Mouse (Mus musculus) G1E (cell line): ENCODE results near the gene Gpr89. TPM values are rescaled to one million over a fixed set of nuclear protein-coding genes. Genes with fewer than 3 reads are reported as not detected.

Experiments
- ATAC-seq: 2 replicates; pipeline ENCODE4 v1.8.0; 2016; ENCODE audit warnings: mild to moderate bottlenecking; ENCODE audit not compliant: insufficient number of reproducible peaks, poor library complexity, low FRiP score, severe bottlenecking; ENCODE audit errors: extremely low read depth
- DNase-seq: peaks from one replicate; pipeline ENCODE4 v3.0.0; 2012; ENCODE audit warnings: low spot score
- H3K27me3 ChIP-seq: 2 replicates; pipeline ENCODE4 v1.6.1; 2012; ENCODE audit warnings: mild to moderate bottlenecking, low read length, inconsistent platforms; ENCODE audit not compliant: insufficient read depth
- H3K36me3 ChIP-seq: replicated peaks from 2 replicates; pipeline ENCODE3; 2012; ENCODE audit warnings: mild to moderate bottlenecking, inconsistent platforms
- H3K4me1 ChIP-seq: 2 replicates; pipeline ENCODE4 v1.6.1; 2012; ENCODE audit warnings: low read depth, low read length, inconsistent platforms, mixed read lengths; ENCODE audit not compliant: insufficient read depth
- H3K4me3 ChIP-seq: 2 replicates; pipeline ENCODE4 v1.5.1; 2012; ENCODE audit warnings: low read depth, mild to moderate bottlenecking, inconsistent platforms, low read length, moderate library complexity, mixed read lengths
- H3K9me3 ChIP-seq: replicated peaks from 2 replicates; pipeline ENCODE4 v1.6.1; 2012; ENCODE audit warnings: inconsistent platforms
- CTCF ChIP-seq: IDR thresholded peaks from 2 replicates; pipeline ENCODE4 v1.5.1; 2012; ENCODE audit warnings: low read depth, low read length, inconsistent platforms, mixed read lengths
- GATA1 ChIP-seq: IDR thresholded peaks from 2 replicates; pipeline ENCODE4 v1.6.1; 2012; ENCODE audit warnings: borderline replicate concordance, low read length, inconsistent platforms, mixed read lengths
- GATA2 ChIP-seq: IDR thresholded peaks from 2 replicates; pipeline ENCODE4 v1.6.1; 2012; ENCODE audit warnings: low read depth, low read length, inconsistent platforms, borderline replicate concordance
- POLR2AphosphoS5 ChIP-seq: IDR thresholded peaks from 2 replicates; pipeline ENCODE4 v1.6.1; 2012; ENCODE audit warnings: low read depth, low read length, inconsistent platforms; ENCODE audit not compliant: insufficient replicate concordance
- TAL1 ChIP-seq: conservative IDR thresholded peaks from 2 replicates; pipeline ENCODE4 v1.6.1; 2012; ENCODE audit warnings: low read depth, low read length, inconsistent platforms, mixed read lengths
- polyA plus RNA-seq: library from polyadenylated mRNA; stranded (reverse); fragments of >175 nt; gene quantifications from 2 replicates; pipeline ENCODE4 v1.2.3, GENCODE M21; 2012
- total RNA-seq, 2 experiments: library from RNA; stranded (forward) in 1 of 2; stranded (reverse) in 1 of 2; fragments of 200-1000 nt in 1 of 2; fragments of >200 nt in 1 of 2; fragmentation: Nextera tagmentation in 1 of 2; gene quantifications; 2 replicates each; pipeline ENCODE4 v1.2.3; 2014 to 2017

The Gpr89 gene
- total and polyA plus RNA-seq, 3 experiments: 2.6 to 37.3 (median 26.8) TPM

DNA sequence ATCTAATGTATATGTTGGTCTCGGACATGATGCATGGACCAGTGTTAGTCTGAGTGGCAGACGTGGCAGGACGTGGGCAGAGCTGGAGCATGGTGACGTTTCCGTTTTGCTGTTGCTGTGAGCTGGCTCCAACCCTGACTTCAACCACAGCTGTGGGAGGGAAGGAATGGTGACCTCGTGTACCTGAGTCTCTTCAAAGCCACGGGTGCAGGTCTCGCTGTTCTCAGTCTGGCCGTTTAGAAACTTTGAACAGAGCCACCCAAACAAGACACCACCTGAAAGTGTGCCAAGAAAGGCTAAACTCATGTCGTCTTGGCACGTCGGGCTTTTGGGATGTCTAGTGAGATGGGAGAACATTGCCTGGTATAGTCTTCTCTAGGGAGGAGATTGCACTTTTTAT, 58.2 kb downstream of the Gpr89 start:
- no peaks in the 10 kb centered on the region for H3K9me3 ChIP-seq
- TF ChIP-seq GATA2 (no peak), POLR2AphosphoS5 (no peak), TAL1 (no peak), GATA1 (no peak), CTCF (no peak)
- H3K4me3 ChIP-seq: no peak overlapping the region
- peaks cover 25% of the 10 kb centered on the region for H3K27me3 ChIP-seq
- ATAC-seq (no peak), DNase-seq (no peak)
- H3K4me1 ChIP-seq: peaks cover 3% of the 10 kb centered on the region; the same call in 1 of the 2 replicates
- no peaks in the 10 kb centered on the region for H3K36me3 ChIP-seq

DNA sequence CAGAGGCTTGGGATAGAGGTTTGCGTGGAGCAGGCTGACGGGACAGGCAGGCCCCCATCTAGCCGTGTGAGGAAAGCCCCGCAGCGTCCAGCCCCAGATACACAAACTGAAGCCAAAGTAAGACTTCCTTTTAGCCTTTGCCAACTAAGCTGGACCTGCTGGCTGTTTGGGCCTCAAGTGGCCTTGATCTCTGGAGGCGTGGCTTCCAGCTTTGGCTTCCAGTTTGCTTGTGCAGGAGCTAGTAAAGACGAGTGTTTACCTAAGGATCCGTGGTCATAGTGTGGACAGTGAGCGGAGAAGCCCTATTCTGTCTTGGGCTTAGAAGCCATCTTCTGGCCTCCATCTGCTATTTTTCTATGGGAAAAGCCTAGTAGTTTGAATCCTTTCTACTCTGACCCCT, 59.3 kb downstream of the Gpr89 start:
- ATAC-seq (no peak), DNase-seq (no peak)
- TF ChIP-seq GATA2 (no peak), TAL1 (no peak), CTCF (no peak)
- H3K4me1 ChIP-seq: peaks cover 3% of the 10 kb centered on the region; the same call in 1 of the 2 replicates
- H3K36me3 ChIP-seq: no peaks in the 10 kb centered on the region
- H3K9me3 ChIP-seq: no peaks in the 10 kb centered on the region; the same call in 1 of the 2 replicates
- no peak overlapping the region for H3K4me3 ChIP-seq
- H3K27me3 ChIP-seq: peaks cover 21% of the 10 kb centered on the region

DNA sequence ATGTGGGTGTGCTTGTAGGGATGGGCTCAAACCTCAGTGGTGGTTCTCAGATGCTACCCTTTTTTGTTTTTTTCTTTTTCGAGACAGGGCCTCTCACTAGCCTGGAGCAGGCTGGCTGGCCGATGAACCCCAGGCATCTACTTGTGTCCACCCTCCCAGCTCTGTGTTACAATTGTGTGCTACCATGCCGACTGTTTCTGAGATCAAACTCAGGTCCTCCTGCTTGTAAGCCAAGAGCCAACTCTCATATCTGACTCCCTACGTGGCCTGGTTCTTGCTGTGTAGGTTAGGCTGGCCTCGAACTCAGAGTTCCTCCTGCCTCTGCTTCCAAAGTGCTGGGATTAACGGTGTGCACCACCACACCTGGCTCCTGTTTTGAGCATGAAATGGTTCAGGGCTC, 60.0 kb downstream of the Gpr89 start:
- Histone ChIP-seq H3K36me3 (no peaks in the 10 kb centered on the region), H3K4me3 (no peak overlapping the region), H3K4me1 (peaks cover 3% of the 10 kb centered on the region; the same call in 1 of the 2 replicates), H3K9me3 (no peaks in the 10 kb centered on the region; the same call in 1 of the 2 replicates), H3K27me3 (peaks cover 21% of the 10 kb centered on the region)
- no peak for TF ChIP-seq GATA2
- ATAC-seq: no peak
- no peak for DNase-seq

DNA sequence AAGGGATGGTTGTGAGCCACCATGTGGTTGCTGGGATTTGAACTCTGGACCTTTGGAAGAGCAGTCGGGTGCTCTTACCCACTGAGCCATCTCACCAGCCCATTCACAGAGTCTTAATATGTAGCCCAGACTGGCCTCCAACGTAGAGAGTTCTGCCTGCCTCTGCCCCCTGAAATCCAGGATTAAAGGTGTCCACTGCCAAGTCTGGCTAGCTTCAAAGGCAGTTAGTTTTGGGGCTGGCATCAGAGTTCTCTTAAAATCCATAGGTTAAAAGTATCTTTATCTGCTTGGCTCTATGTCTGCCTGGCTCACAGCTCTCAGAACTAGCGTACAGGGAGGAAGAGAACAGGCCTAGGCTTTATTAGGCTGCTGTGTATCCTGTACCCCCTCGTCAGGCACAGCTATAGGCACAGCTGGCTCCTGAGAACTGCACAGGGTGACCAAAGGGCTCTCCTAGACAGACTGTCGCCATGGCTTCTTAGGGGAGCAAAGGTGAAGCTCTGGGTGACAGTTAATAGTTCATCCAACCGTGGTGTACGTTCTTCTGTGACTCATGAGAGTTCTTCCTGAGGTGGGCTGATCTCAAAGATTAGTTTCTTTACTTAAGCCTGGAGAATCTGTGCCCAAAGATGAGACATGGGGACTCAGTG, 66.0 kb downstream of the Gpr89 start:
- Histone ChIP-seq H3K36me3 (no peaks in the 10 kb centered on the region), H3K9me3 (no peaks in the 10 kb centered on the region; the same call in 1 of the 2 replicates), H3K4me3 (no peak overlapping the region), H3K27me3 (peaks cover 19% of the 10 kb centered on the region), H3K4me1 (0 out of 2 replicates have a peak, but pooled peaks cover 2% of the 10 kb centered on the region)
- DNase-seq (no peak), ATAC-seq (no peak)
- TF ChIP-seq GATA2: no peak
- TF ChIP-seq GATA1: no peak
- TF ChIP-seq CTCF: no peak
- TF ChIP-seq POLR2AphosphoS5: no peak
- TF ChIP-seq TAL1: no peak

DNA sequence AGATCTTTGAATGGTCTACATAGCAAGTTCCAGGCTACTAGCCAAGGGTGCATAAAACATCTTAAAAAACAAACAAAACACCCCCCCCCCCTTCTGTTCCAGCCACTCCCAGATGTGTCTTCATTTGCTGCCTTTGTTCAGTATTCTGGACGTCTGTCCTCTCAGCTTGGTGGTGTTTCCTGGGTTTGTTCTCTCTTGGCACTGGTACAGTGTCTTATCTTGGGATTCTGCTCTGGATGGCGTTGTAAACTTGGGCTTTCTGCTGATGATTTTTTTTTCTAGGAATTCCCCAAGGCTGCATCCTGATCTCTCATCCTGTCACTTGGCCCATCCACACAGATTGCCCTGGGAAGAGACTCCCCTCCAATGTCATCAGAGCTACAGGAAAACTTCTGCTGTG, 68.7 kb downstream of the Gpr89 start:
- TF ChIP-seq TAL1 (no peak), GATA2 (no peak), GATA1 (no peak), POLR2AphosphoS5 (no peak), CTCF (no peak)

GRCm38 (mm10) chr3:96834587-96835348, 70.4 kb downstream of the Gpr89 start:
- TF ChIP-seq GATA2 (no peak), TAL1 (no peak), GATA1 (no peak), CTCF (no peak), POLR2AphosphoS5 (no peak)
- H3K4me3 ChIP-seq: no peak overlapping the region
- ATAC-seq (no peak), DNase-seq (no peak)
- H3K4me1 ChIP-seq: peaks cover 8% of the 10 kb centered on the region
- no peaks in the 10 kb centered on the region for H3K36me3 ChIP-seq
- peaks cover 36% of the 10 kb centered on the region for H3K27me3 ChIP-seq
- H3K9me3 ChIP-seq: no peaks in the 10 kb centered on the region

More for the DNA sequence above, 68.7 kb downstream of the Gpr89 start:
- Histone ChIP-seq H3K27me3 (peaks cover 25% of the 10 kb centered on the region), H3K9me3 (no peaks in the 10 kb centered on the region; the same call in 1 of the 2 replicates), H3K4me1 (peaks cover 8% of the 10 kb centered on the region), H3K4me3 (no peak overlapping the region), H3K36me3 (no peaks in the 10 kb centered on the region)
- DNase-seq (no peak), ATAC-seq (no peak)

DNA sequence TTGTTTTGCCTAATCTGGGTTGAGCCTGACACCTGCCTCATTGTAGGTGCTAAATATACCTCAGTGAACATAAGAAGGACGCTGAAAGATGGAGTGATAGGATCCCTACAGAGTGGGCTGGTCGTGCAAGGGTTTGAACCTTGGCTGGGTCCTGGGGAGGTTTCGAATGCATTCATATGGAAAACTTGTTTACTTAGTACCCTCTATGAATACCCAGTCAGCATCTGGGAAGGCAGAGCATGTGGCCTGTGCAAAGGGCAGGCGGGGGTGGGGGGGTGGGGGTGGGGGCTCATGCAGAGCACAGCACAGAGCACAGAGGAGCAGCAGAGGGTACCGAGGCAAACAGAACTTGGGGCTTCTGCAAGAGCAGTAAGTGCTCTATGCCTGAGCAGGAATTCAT, 72.2 kb downstream of the Gpr89 start:
- Histone ChIP-seq H3K4me3 (no peak overlapping the region), H3K27me3 (peaks cover 36% of the 10 kb centered on the region), H3K4me1 (peaks cover 18% of the 10 kb centered on the region), H3K9me3 (no peaks in the 10 kb centered on the region), H3K36me3 (no peaks in the 10 kb centered on the region)
- TF ChIP-seq POLR2AphosphoS5: no peak
- no peak for TF ChIP-seq GATA1
- no peak for TF ChIP-seq GATA2
- DNase-seq (no peak), ATAC-seq (no peak)
